Mouse (Mus musculus) kidney, embryonic 16.5 days (tissue): ENCODE results near the gene Gfra1. TPM values are rescaled to one million over a fixed set of nuclear protein-coding genes. Genes with fewer than 3 reads are reported as not detected.

ENCODE experiments used
- ATAC-seq: fragments of 200-750 bp; cut with Nextera tagmentation; 2 replicates; pipeline ENCODE4 v1.8.0; 2017; ENCODE audit warnings: moderate TSS enrichment; ENCODE audit not compliant: low FRiP score, low TSS enrichment
- H3K27ac ChIP-seq: fragments of 300-500 bp; sonication (generic); 2 replicates; pipeline ENCODE4 v1.5.1; 2014; ENCODE audit warnings: low read length
- H3K27me3 ChIP-seq: fragments of 300-500 bp; sonication (generic); 2 replicates; pipeline ENCODE4 v1.6.1; 2014; ENCODE audit warnings: low read length, control low read depth, mixed read lengths; ENCODE audit not compliant: insufficient read depth
- H3K36me3 ChIP-seq: fragments of 300-500 bp; sonication (generic); 2 replicates; pipeline ENCODE4 v1.6.1; 2014; ENCODE audit warnings: low read length, control low read depth, mixed read lengths; ENCODE audit not compliant: insufficient read depth
- H3K4me1 ChIP-seq: fragments of 300-500 bp; sonication (generic); 2 replicates; pipeline ENCODE4 v1.6.1; 2014; ENCODE audit warnings: low read length, control low read depth, mixed read lengths; ENCODE audit not compliant: insufficient read depth
- H3K4me2 ChIP-seq: fragments of 300-500 bp; sonication (generic); replicated peaks from 2 replicates; pipeline ENCODE4 v1.6.1; 2014; ENCODE audit warnings: low read depth, low read length
- H3K4me3 ChIP-seq: fragments of 300-500 bp; sonication (generic); 2 replicates; pipeline ENCODE4 v1.5.1; 2014; ENCODE audit warnings: mild to moderate bottlenecking, low read length
- H3K9ac ChIP-seq: fragments of 300-500 bp; sonication (generic); replicated peaks from 2 replicates; pipeline ENCODE4 v1.6.1; 2014; ENCODE audit warnings: low read length
- H3K9me3 ChIP-seq: fragments of 300-500 bp; sonication (generic); 2 replicates; pipeline ENCODE4 v1.6.1; 2016; ENCODE audit warnings: low read length, control low read depth
- WGBS: fragments of 180-500 bp; shearing (Covaris S2); extraction: QIAGEN DNeasy Blood & Tissue Kit; methylation state at CpG from one replicate; pipeline ENCODE4 v1.1.7; 2014; 5-methylcytosine and 5-hydroxymethylcytosine counted together
- polyA plus RNA-seq: library from polyadenylated mRNA; unstranded; fragments of >200 nt; fragmentation: Nextera tagmentation; extraction: Ambion mirVana; gene quantifications from 2 replicates; pipeline ENCODE4 v1.2.1, GENCODE M21; 2015

Gene Gfra1
- polyA plus RNA-seq, 1 experiment from 2014 or later: 66.9 TPM

GRCm38 (mm10) chr19:58400224-58400623 is 55.5 kb downstream of the Gfra1 start:
- Histone ChIP-seq H3K36me3 (no peaks in the 10 kb centered on the region), H3K9me3 (no peaks in the 10 kb centered on the region), H3K4me1 (peaks cover 20% of the 10 kb centered on the region), H3K4me3 (no peak overlapping the region), H3K27ac (no peak overlapping the region), H3K9ac (no peak overlapping the region), H3K27me3 (no peaks in the 10 kb centered on the region), H3K4me2 (no peak overlapping the region)
- 86% methylated on average over 3 of the region's 3 CpGs for WGBS
- no peak for ATAC-seq

- no peak overlapping the region for H3K9ac ChIP-seq
- peaks cover 20% of the 10 kb centered on the region for H3K4me1 ChIP-seq
- no peaks in the 10 kb centered on the region for H3K9me3 ChIP-seq
- H3K36me3 ChIP-seq: no peaks in the 10 kb centered on the region
- no peak overlapping the region for H3K27ac ChIP-seq
- 56% methylated on average over 6 of the region's 6 CpGs for WGBS
- ATAC-seq: no peak
- H3K27me3 ChIP-seq: no peaks in the 10 kb centered on the region
- no peak overlapping the region for H3K4me3 ChIP-seq
- no peak overlapping the region for H3K4me2 ChIP-seq
Measured at GRCm38 (mm10) chr19:58399166-58399565, 56.5 kb downstream of the Gfra1 start.

GRCm38 (mm10) chr19:58396604-58396984 is 59.1 kb downstream of the Gfra1 start:
- 27% methylated on average over 4 of the region's 4 CpGs for WGBS
- Histone ChIP-seq H3K27ac (peak overlapping the region; percentile 89), H3K9me3 (no peaks in the 10 kb centered on the region), H3K4me2 (peak overlapping the region; percentile 40; the same call in 1 of the 2 replicates), H3K9ac (no peak overlapping the region), H3K4me3 (no peak overlapping the region), H3K27me3 (no peaks in the 10 kb centered on the region), H3K36me3 (no peaks in the 10 kb centered on the region), H3K4me1 (peaks cover 20% of the 10 kb centered on the region)
- ATAC-seq: peak; percentile 88

GRCm38 (mm10) chr19:58395785-58396603 is 59.7 kb downstream of the Gfra1 start:
- H3K27me3 ChIP-seq: no peaks in the 10 kb centered on the region
- peak overlapping the region; percentile 89 for H3K27ac ChIP-seq
- no peaks in the 10 kb centered on the region for H3K9me3 ChIP-seq
- H3K4me3 ChIP-seq: no peak overlapping the region
- peak overlapping the region; percentile 46; the same call in 1 of the 2 replicates for H3K9ac ChIP-seq
- H3K36me3 ChIP-seq: no peaks in the 10 kb centered on the region
- peaks cover 20% of the 10 kb centered on the region for H3K4me1 ChIP-seq
- peak overlapping the region; percentile 40 for H3K4me2 ChIP-seq
- peak; percentile 65 for ATAC-seq
- WGBS: 17% methylated on average over 16 of the region's 16 CpGs

GRCm38 (mm10) chr19:58393121-58393520 is 62.6 kb downstream of the Gfra1 start:
- no peak overlapping the region for H3K9ac ChIP-seq
- H3K4me2 ChIP-seq: no peak overlapping the region
- H3K27ac ChIP-seq: no peak overlapping the region
- no peak overlapping the region for H3K4me3 ChIP-seq
- no peaks in the 10 kb centered on the region for H3K36me3 ChIP-seq
- WGBS: 91% methylated on average over 7 of the region's 7 CpGs
- H3K9me3 ChIP-seq: no peaks in the 10 kb centered on the region
- H3K27me3 ChIP-seq: no peaks in the 10 kb centered on the region
- peaks cover 39% of the 10 kb centered on the region for H3K4me1 ChIP-seq
- ATAC-seq: no peak

- Histone ChIP-seq H3K4me1 (peaks cover 33% of the 10 kb centered on the region), H3K27ac (no peak overlapping the region), H3K9ac (no peak overlapping the region), H3K4me3 (no peak overlapping the region), H3K27me3 (no peaks in the 10 kb centered on the region), H3K9me3 (no peaks in the 10 kb centered on the region), H3K36me3 (no peaks in the 10 kb centered on the region), H3K4me2 (no peak overlapping the region)
- WGBS: 81% methylated on average over 5 of the region's 5 CpGs
- ATAC-seq: no peak
Measured at GRCm38 (mm10) chr19:58391796-58392195, 63.9 kb downstream of the Gfra1 start.

GRCm38 (mm10) chr19:58389466-58389865 is 66.2 kb downstream of the Gfra1 start:
- H3K9me3 ChIP-seq: no peaks in the 10 kb centered on the region
- peak; percentile 31; the same call in 1 of the 2 replicates for ATAC-seq
- no peak overlapping the region for H3K9ac ChIP-seq
- no peaks in the 10 kb centered on the region for H3K27me3 ChIP-seq
- H3K36me3 ChIP-seq: no peaks in the 10 kb centered on the region
- H3K4me1 ChIP-seq: peaks cover 19% of the 10 kb centered on the region
- H3K27ac ChIP-seq: peak overlapping the region; percentile 29
- no peak overlapping the region for H3K4me3 ChIP-seq
- 47% methylated on average over 8 of the region's 8 CpGs for WGBS
- H3K4me2 ChIP-seq: no peak overlapping the region; the same call in 1 of the 2 replicates

DNA sequence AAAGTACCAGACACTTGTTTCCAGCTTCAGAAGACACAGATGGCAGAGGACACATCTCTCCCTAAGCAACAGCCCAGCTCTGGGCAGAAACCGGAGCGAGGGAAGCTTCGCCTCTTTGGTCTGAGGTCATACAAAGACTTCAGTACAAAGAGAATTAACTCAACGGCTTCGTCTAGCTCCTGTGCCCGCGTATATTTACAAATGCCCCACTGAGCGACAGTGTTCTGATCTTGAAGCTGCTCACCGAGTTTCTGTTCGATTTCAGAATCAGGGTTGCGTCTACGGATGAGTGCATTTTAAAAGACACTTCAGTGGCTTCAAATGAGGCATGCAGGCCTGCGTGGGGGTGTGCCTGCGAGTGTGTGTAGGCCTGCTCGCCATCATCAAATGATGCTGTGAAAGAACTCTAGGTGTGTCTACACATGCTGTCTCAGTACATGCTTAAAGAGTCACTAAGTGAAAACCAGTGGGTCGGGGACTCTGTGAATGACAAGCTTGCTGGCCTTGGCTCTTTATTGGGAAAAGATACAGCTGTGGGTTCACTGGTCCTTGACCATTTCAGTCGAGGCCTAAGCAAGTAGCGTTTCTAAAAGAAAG is 66.8 kb downstream of the Gfra1 start:
- Histone ChIP-seq H3K9ac (no peak overlapping the region), H3K27ac (peak overlapping the region; percentile 29), H3K4me1 (peaks cover 19% of the 10 kb centered on the region), H3K4me3 (no peak overlapping the region), H3K36me3 (no peaks in the 10 kb centered on the region), H3K9me3 (no peaks in the 10 kb centered on the region), H3K4me2 (no peak overlapping the region; the same call in 1 of the 2 replicates), H3K27me3 (no peaks in the 10 kb centered on the region)
- WGBS: 40% methylated on average over 18 of the region's 18 CpGs
- peak; percentile 75 for ATAC-seq

DNA sequence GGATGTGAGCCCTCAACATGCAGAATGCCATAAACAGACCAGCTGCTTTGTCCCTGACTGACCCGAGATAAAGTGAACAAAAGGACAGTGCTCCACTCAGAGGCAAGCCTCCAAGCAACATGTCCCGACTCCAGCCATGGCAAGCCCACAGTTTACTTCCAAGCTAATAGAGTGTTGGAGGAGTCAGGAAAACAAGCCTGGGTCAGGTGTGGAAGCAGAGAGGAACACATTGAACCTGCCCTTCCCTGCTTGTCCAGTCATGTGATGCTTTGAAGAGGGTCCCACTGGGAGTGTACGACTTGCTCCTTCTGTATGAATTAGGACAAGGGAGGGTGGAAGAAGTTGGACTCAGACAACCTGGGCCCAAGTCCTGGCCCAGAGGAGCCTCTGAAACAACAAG is 72.4 kb downstream of the Gfra1 start:
- H3K4me1 ChIP-seq: peaks cover 6% of the 10 kb centered on the region; the same call in 1 of the 2 replicates
- H3K36me3 ChIP-seq: no peaks in the 10 kb centered on the region
- H3K9me3 ChIP-seq: no peaks in the 10 kb centered on the region
- no peak overlapping the region for H3K4me3 ChIP-seq
- H3K27ac ChIP-seq: no peak overlapping the region
- no peak for ATAC-seq
- H3K27me3 ChIP-seq: no peaks in the 10 kb centered on the region; the same call in 1 of the 2 replicates
- no peak overlapping the region for H3K4me2 ChIP-seq
- 52% methylated on average over 3 of the region's 3 CpGs for WGBS
- H3K9ac ChIP-seq: no peak overlapping the region

DNA sequence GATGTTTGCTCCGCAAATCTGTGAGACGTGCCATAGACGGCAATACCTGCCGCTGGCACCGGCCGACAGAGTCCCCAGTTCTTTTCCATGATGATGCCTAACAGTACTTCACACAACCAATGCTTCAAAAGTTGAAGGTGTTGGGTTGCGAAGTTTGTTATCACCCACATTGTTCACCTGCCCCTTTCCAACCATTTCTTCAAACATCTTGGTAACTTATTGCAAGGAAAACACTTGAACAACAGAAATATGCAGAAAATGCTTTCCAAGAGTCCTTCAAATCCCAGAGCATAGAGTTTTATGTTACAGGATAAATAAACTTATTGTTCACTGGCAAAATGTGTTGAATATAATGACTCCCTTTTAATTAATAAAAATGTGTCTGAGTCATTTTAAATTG is 73.2 kb downstream of the Gfra1 start:
- no peak overlapping the region for H3K9ac ChIP-seq
- no peaks in the 10 kb centered on the region for H3K9me3 ChIP-seq
- H3K36me3 ChIP-seq: no peaks in the 10 kb centered on the region
- H3K27ac ChIP-seq: no peak overlapping the region
- no peak overlapping the region for H3K4me3 ChIP-seq
- peaks cover 12% of the 10 kb centered on the region for H3K4me1 ChIP-seq
- H3K27me3 ChIP-seq: no peaks in the 10 kb centered on the region; the same call in 1 of the 2 replicates
- ATAC-seq: no peak
- WGBS: 96% methylated on average over 7 of the region's 7 CpGs
- H3K4me2 ChIP-seq: no peak overlapping the region
